Mouse (Mus musculus): ENCODE data around the gene Ehmt1.

DNA sequence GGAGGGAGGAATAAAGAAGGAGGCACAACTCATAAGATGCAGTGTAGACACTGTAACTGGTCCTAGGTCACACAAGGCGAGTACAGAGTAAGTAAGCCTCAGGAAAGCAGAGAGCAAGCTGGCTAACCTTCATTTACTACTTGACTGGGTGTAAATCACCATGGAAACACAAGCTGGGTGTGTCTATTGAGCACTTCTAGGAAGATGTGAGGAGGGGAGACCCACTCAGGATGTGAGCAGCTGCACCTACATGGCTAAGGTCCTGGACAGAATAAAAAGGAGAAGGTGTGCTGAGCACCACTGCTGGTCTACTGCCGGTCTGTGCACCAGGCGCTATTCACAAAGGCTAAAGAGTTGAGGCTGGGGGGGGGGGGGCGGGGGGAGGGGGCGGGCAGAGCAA is 142.6 kb downstream of the Ehmt1 start:
- no peak for TF ChIP-seq CTCF (IDR thresholded peaks at IDR 0.05; ENCODE audit: insufficient read depth, low read length)
- TF ChIP-seq POLR2A (IDR thresholded peaks at IDR 0.05; ENCODE audit: borderline replicate concordance, extremely low read depth, low read depth, low read length) = no peak

Data from lung, adult 2 months (tissue).